Mouse (Mus musculus): Measurements from ENCODE around the gene Il2.
A peak's percentile ranks its signal among the peaks of the same experiment; 100 is the strongest.

Il2 gene

GRCm38 (mm10) chr3:37125655-37126054, at the start of gene Il2:
TSS of gene Il2 (minus strand) at chr3:37125959.
- no peak for DNase-seq

- DNase-seq, result no peak
Measured at GRCm38 (mm10) chr3:37174711-37175572, 49.2 kb upstream of the Il2 start.

GRCm38 (mm10) chr3:37173285-37173684, 47.5 kb upstream of the Il2 start:
- DNase-seq, result no peak

GRCm38 (mm10) chr3:37169283-37169682, 43.5 kb upstream of the Il2 start:
- no peak for DNase-seq

- DNase-seq, result no peak
Measured at GRCm38 (mm10) chr3:37161096-37161495, 35.3 kb upstream of the Il2 start.

- no peak for DNase-seq
Measured at GRCm38 (mm10) chr3:37158246-37158645, 32.5 kb upstream of the Il2 start.

- no peak for DNase-seq
Measured at GRCm38 (mm10) chr3:37157082-37157481, 31.3 kb upstream of the Il2 start.

GRCm38 (mm10) chr3:37154396-37154795, 28.6 kb upstream of the Il2 start:
- DNase-seq, result no peak

- peak in 1 of 2 experiments; percentile 4 for DNase-seq
Measured at GRCm38 (mm10) chr3:37153004-37153403, 27.2 kb upstream of the Il2 start.

GRCm38 (mm10) chr3:37152274-37152673, 26.5 kb upstream of the Il2 start:
- no peak for DNase-seq

GRCm38 (mm10) chr3:37146810-37147209, 21.1 kb upstream of the Il2 start:
- DNase-seq, result no peak

GRCm38 (mm10) chr3:37146406-37146805, 20.6 kb upstream of the Il2 start:
- DNase-seq, result no peak

GRCm38 (mm10) chr3:37144979-37145378, 19.2 kb upstream of the Il2 start:
- DNase-seq, result no peak

GRCm38 (mm10) chr3:37141827-37142226, 16.1 kb upstream of the Il2 start:
- no peak for DNase-seq

GRCm38 (mm10) chr3:37140168-37140906, 14.6 kb upstream of the Il2 start:
- no peak for DNase-seq

GRCm38 (mm10) chr3:37139192-37139591, 13.4 kb upstream of the Il2 start:
- no peak for DNase-seq

- no peak for DNase-seq
Measured at GRCm38 (mm10) chr3:37137231-37137630, 11.5 kb upstream of the Il2 start.

- no peak for DNase-seq
Measured at GRCm38 (mm10) chr3:37129063-37129462, 3.3 kb upstream of the Il2 start.

GRCm38 (mm10) chr3:37128269-37128668, 2.5 kb upstream of the Il2 start:
- no peak for DNase-seq

GRCm38 (mm10) chr3:37126162-37126561, 403 bp upstream of the Il2 start:
- no peak for DNase-seq

GRCm38 (mm10) chr3:37090721-37091120, 35.0 kb downstream of the Il2 start:
- no peak for DNase-seq

GRCm38 (mm10) chr3:37084860-37085259, 40.9 kb downstream of the Il2 start:
- DNase-seq, result no peak

GRCm38 (mm10) chr3:37073211-37073610, 52.5 kb downstream of the Il2 start:
- DNase-seq, result peak in 1 of 2 experiments; percentile 3

All from spleen, adult 18-20 months (tissue).